Mouse (Mus musculus) neural tube, postnatal 0 days (tissue): ENCODE measurements around the gene 4921539E11Rik. TPM values are rescaled to one million over a fixed set of nuclear protein-coding genes. Genes with fewer than 3 reads are reported as not detected.

Experiments
- polyA plus RNA-seq: library from polyadenylated mRNA; unstranded; fragments of >200 nt; fragmentation: Nextera tagmentation; extraction: Ambion mirVana; gene quantifications from 2 replicates; pipeline ENCODE4 v1.2.1, GENCODE M21; 2015

Gene 4921539E11Rik
- not detected in 2 replicates for polyA plus RNA-seq

DNA sequence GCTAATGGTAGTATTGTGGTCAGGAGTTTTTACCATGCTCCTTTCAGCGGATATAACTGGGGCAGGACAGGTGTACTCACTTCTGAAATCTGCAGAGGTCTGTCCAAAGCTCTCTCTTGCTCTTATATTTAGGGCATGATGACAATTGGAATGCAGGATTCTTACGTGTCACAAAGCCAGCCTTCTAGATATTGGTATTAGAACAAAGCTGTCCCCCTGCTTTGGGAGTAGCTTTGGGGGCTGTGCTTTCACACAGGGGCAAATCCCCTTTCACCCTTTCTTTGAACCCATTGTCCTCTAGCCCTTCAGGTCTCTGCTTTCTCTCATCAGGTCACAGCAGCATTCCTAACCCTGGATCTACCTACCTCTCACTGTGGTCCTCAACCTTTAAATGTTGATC lies at the start of gene 4921539E11Rik:
Gene 4921539E11Rik (minus strand): TSS at position 101 of the 400 bp plus-strand sequence.

DNA sequence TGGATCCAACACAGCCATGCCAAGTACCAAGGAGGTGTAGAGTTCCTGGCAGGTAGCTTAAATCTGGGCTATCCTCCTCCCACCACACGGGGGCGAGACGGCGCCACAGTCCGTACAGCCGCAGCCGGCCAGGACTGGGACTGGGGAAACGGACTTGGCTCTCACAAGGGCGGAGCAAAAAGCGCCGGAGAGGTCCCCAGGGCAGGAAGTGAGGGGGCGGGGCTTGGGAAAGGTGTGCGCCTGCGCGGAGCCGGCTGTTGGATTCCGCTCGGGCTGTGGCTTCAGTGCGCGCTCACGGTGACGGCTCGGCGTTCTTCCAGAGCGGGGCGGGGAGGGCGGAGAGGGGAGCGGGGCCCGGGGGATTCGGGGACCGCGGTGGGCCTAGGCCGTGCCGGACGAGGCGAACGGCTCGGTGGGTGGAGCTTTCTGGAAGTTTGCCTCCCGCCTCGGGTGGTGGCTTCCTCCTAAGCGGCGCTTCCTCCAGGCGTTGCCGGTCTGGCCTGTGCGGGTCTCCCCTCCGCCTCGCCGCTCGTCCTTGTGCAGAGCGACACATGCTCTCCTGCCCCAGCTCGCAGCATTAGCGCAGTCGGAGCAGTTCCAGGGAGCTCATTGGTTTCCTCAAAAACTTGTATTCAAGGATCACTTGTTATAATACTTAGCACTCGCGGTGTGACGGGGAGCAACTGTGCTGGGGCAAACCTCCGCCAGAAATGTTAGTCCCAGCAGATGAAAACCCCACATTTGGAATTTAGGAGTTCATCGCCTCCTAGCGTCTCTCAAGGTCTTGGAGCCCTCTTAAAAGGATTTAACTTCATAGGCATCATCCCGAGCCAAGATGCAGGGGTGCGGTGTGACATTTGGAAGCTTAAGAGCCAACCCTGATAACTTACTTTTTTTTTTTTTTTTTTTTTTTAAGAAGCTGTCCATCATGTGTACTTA lies 23.2 kb upstream of the 4921539E11Rik start, which contains the start of gene Oma1:
Gene Oma1 (plus strand): TSS at position 226 of the 939 bp plus-strand sequence.

GRCm38 (mm10) chr4:103214925-103215820 lies 75.5 kb downstream of the 4921539E11Rik start, which contains the start of gene Slc35d1:
Slc35d1 (minus strand) TSS chr4:103215164.

Other genes with a start within 250 kb of the 4921539E11Rik start
- gene Mier1, start 176.5 kb downstream of the 4921539E11Rik start, polyA plus RNA-seq = 41.6 and 43.5 TPM in 2 replicates
- gene Wdr78, start 176.3 kb downstream of the 4921539E11Rik start, polyA plus RNA-seq = 2.1 and 2.4 TPM in 2 replicates
- 7.8 and 9.9 TPM in 2 replicates for gene Slc35d1, start 75.7 kb downstream of the 4921539E11Rik start, polyA plus RNA-seq
- gene Oma1, start 22.9 kb upstream of the 4921539E11Rik start, polyA plus RNA-seq = 8.1 and 8.5 TPM in 2 replicates